Mouse (Mus musculus) G1E (cell line): ENCODE results near the gene Aldh2. TPM values are rescaled to one million over a fixed set of nuclear protein-coding genes. Genes with fewer than 3 reads are reported as not detected.

ENCODE experiments used
- ATAC-seq: 2 replicates; pipeline ENCODE4 v1.8.0; 2016; ENCODE audit warnings: mild to moderate bottlenecking; ENCODE audit not compliant: insufficient number of reproducible peaks, poor library complexity, low FRiP score, severe bottlenecking; ENCODE audit errors: extremely low read depth
- DNase-seq: peaks from one replicate; pipeline ENCODE4 v3.0.0; 2012; ENCODE audit warnings: low spot score
- H3K27me3 ChIP-seq: 2 replicates; pipeline ENCODE4 v1.6.1; 2012; ENCODE audit warnings: mild to moderate bottlenecking, low read length, inconsistent platforms; ENCODE audit not compliant: insufficient read depth
- H3K36me3 ChIP-seq: replicated peaks from 2 replicates; pipeline ENCODE3; 2012; ENCODE audit warnings: mild to moderate bottlenecking, inconsistent platforms
- H3K4me1 ChIP-seq: 2 replicates; pipeline ENCODE4 v1.6.1; 2012; ENCODE audit warnings: low read depth, low read length, inconsistent platforms, mixed read lengths; ENCODE audit not compliant: insufficient read depth
- H3K4me3 ChIP-seq: 2 replicates; pipeline ENCODE4 v1.5.1; 2012; ENCODE audit warnings: low read depth, mild to moderate bottlenecking, inconsistent platforms, low read length, moderate library complexity, mixed read lengths
- H3K9me3 ChIP-seq: replicated peaks from 2 replicates; pipeline ENCODE4 v1.6.1; 2012; ENCODE audit warnings: inconsistent platforms
- CTCF ChIP-seq: IDR thresholded peaks from 2 replicates; pipeline ENCODE4 v1.5.1; 2012; ENCODE audit warnings: low read depth, low read length, inconsistent platforms, mixed read lengths
- GATA1 ChIP-seq: IDR thresholded peaks from 2 replicates; pipeline ENCODE4 v1.6.1; 2012; ENCODE audit warnings: borderline replicate concordance, low read length, inconsistent platforms, mixed read lengths
- GATA2 ChIP-seq: IDR thresholded peaks from 2 replicates; pipeline ENCODE4 v1.6.1; 2012; ENCODE audit warnings: low read depth, low read length, inconsistent platforms, borderline replicate concordance
- POLR2AphosphoS5 ChIP-seq: IDR thresholded peaks from 2 replicates; pipeline ENCODE4 v1.6.1; 2012; ENCODE audit warnings: low read depth, low read length, inconsistent platforms; ENCODE audit not compliant: insufficient replicate concordance
- TAL1 ChIP-seq: conservative IDR thresholded peaks from 2 replicates; pipeline ENCODE4 v1.6.1; 2012; ENCODE audit warnings: low read depth, low read length, inconsistent platforms, mixed read lengths
- polyA plus RNA-seq: library from polyadenylated mRNA; stranded (reverse); fragments of >175 nt; gene quantifications from 2 replicates; pipeline ENCODE4 v1.2.3, GENCODE M21; 2012
- total RNA-seq, 2 experiments: library from RNA; stranded (forward) in 1 of 2; stranded (reverse) in 1 of 2; fragments of 200-1000 nt in 1 of 2; fragments of >200 nt in 1 of 2; fragmentation: Nextera tagmentation in 1 of 2; gene quantifications; 2 replicates each; pipeline ENCODE4 v1.2.3; 2014 to 2017

The Aldh2 gene
- total and polyA plus RNA-seq, 3 experiments: 45.7 to 122 (median 117) TPM

DNA sequence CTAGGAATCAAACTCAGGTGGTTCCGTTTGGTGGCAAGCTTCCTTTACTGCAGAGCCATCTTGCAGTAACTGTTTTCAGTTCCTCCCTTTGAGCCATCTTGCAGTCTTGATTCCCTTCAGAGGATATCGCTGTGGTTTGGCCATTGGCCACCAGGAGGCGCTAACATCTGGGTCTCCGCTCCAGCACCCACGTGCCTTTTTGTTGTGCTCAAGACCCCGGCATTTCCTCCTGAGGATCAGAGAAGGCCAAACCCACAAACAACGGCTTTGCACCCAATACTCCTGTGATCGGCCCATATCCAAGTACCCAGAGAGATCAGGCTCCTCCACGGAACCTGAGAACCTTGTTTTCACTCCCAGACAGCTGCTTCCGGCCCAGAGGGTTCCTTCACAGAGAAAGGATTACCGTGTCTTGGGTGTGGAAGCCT lies 29.1 kb downstream of the Aldh2 start:
- TF ChIP-seq CTCF (peak; percentile 81), POLR2AphosphoS5 (no peak)
- no peak overlapping the region; the same call in 1 of the 2 replicates for H3K4me3 ChIP-seq
- DNase-seq (peak; percentile 76), ATAC-seq (no peak)
- peaks cover 5% of the 10 kb centered on the region for H3K36me3 ChIP-seq
- peaks cover 18% of the 10 kb centered on the region for H3K27me3 ChIP-seq
- no peaks in the 10 kb centered on the region for H3K9me3 ChIP-seq
- H3K4me1 ChIP-seq: peaks cover 8% of the 10 kb centered on the region

DNA sequence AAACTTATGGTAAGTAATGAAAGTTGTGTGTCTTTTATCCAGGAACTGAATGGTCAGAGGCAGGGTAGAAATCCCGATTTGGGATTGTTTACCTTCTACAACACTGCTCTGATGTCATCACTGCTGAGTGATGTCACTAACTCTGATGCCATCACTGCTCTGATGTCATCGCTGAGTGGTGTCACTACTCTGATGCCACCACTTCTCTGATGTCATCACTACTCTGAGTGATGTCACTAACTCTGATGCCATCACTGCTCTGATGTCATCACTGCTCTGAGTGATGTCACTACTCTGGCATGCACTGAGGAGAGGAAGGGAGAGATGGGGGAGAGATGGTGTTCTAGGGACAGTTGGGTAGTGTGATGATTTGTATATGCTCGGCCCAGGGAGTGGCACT lies 31.2 kb downstream of the Aldh2 start:
- Histone ChIP-seq H3K9me3 (no peaks in the 10 kb centered on the region), H3K27me3 (peaks cover 28% of the 10 kb centered on the region), H3K4me3 (no peak overlapping the region), H3K36me3 (no peaks in the 10 kb centered on the region), H3K4me1 (peaks cover 6% of the 10 kb centered on the region)
- ATAC-seq: no peak
- DNase-seq: no peak
- TF ChIP-seq TAL1: no peak
- no peak for TF ChIP-seq CTCF
- no peak for TF ChIP-seq GATA2
- no peak for TF ChIP-seq POLR2AphosphoS5
- no peak for TF ChIP-seq GATA1

DNA sequence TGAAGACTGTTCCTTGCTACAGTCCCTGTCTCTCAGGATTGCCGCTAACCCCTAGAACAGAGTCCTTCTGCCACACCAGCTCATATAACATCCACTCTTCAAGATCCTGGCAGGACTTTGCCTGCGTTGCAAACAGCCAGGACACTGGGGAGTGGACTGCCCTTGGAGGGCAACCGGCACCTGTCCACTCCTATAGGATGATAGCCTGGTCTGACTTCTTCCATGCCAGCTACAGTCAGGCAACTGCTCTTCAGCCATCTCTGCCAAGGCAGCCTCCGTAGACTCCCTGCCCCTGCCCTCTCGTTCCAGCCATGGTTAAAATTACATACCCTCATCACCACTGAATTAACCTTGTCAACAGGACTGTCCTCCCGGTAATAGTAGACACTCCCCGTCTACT lies 44.4 kb downstream of the Aldh2 start:
- DNase-seq (no peak), ATAC-seq (no peak)
- no peak for TF ChIP-seq TAL1
- H3K9me3 ChIP-seq: no peaks in the 10 kb centered on the region
- H3K27me3 ChIP-seq: peaks cover 6% of the 10 kb centered on the region
- H3K4me3 ChIP-seq: no peak overlapping the region
- peaks cover 19% of the 10 kb centered on the region for H3K4me1 ChIP-seq
- peaks cover 17% of the 10 kb centered on the region for H3K36me3 ChIP-seq

DNA sequence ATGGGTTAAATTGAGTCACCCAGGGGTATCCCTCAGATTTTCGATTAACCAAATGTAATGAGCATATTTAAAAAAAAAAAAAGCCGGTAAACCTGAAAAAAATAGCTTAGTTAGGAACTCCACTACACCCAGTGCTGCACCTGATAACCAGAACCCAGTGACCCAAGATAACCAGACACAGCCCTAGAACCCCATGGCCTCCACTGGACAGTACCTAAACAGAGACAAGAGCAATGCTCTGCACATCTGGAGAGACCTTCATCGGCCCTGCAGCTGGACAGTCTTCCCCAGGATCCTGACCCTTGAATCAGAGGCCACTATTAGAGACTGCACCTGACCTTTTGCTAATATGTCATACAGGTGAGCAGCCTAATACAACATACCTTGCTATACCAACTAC lies 46.5 kb downstream of the Aldh2 start:
- DNase-seq (no peak), ATAC-seq (no peak)
- Histone ChIP-seq H3K4me3 (no peak overlapping the region), H3K4me1 (peaks cover 30% of the 10 kb centered on the region), H3K36me3 (peaks cover 25% of the 10 kb centered on the region), H3K9me3 (no peaks in the 10 kb centered on the region), H3K27me3 (peaks cover 4% of the 10 kb centered on the region; the same call in 1 of the 2 replicates)
- TF ChIP-seq POLR2AphosphoS5: no peak
- TF ChIP-seq GATA1: no peak

DNA sequence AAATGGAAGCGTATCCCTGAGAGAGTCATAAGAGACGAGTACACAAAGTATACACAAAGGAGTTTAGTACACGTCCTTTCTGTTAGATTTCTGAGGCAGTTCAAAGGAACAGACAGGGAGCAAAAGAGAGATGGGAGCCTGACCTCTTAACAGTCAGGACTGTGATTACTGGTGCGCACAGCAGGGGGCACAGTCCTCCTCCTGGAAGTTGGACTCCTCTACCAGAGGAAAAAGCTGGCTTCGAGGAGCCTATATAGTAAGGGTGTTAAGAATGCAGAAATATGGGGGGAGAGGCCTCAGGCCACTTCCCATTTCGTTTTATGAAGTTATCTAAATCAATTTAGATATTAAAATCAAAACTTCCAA lies 47.1 kb downstream of the Aldh2 start:
- ATAC-seq (no peak), DNase-seq (peak; percentile 54)
- Histone ChIP-seq H3K27me3 (peaks cover 4% of the 10 kb centered on the region; the same call in 1 of the 2 replicates), H3K4me1 (peaks cover 30% of the 10 kb centered on the region), H3K4me3 (peak overlapping the region; percentile 83), H3K9me3 (no peaks in the 10 kb centered on the region), H3K36me3 (peaks cover 26% of the 10 kb centered on the region)
- TF ChIP-seq CTCF (0 out of 2 replicates have a peak, but pooled peaks have one; percentile 5), GATA2 (no peak), GATA1 (no peak), POLR2AphosphoS5 (no peak)

DNA sequence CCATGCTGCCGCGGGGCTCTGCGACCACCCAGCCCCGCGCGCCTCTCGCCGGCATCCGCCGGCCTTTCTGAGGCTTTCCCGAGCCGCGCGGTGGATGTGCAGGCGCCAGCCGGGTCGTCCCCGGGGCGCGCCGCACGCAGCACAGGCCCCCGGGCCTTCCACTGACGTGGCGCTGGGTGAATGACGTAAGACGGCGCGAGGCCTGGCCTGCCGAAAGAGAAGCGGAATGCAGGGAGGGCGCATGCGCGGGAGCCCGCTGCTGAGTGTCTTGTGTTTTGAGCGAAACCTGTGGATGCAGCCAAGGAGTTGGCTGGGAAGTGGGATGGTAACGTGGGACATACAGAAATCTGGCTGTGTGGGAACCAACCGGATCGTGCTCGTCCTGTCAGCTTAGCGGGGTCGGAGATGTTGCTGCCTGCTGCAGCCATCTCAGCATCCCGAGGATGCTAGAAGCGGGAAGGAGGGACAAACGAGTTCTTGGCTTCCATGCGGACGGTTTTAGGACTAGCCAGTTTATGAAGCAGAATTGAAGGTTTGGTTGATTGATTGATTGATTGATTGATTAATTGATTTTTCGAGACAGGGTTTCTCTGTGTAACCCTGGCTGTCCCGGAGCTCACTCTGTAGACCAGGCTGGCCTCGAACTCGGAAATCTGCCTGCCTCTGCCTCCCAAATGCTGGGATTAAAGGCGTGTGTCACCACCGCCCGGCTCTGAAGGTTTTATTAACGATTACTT lies 47.7 kb downstream of the Aldh2 start, which contains the start of gene Mapkapk5:
TSS of gene Mapkapk5 (minus strand) at position 113 of the 737 bp plus-strand sequence.
- no peaks in the 10 kb centered on the region for H3K9me3 ChIP-seq
- H3K36me3 ChIP-seq: peaks cover 29% of the 10 kb centered on the region
- H3K27me3 ChIP-seq: peaks cover 4% of the 10 kb centered on the region; the same call in 1 of the 2 replicates
- TF ChIP-seq GATA2 (no peak), CTCF (no peak), POLR2AphosphoS5 (no peak), TAL1 (no peak), GATA1 (no peak)
- DNase-seq: peak; percentile 90
- H3K4me3 ChIP-seq: peak within 1 kb of the TSS; percentile 83
- peaks cover 30% of the 10 kb centered on the region for H3K4me1 ChIP-seq
- peak; percentile 86 for ATAC-seq
